Mouse (Mus musculus) embryo, embryonic 11.5 days (tissue): ENCODE data around the gene Cnp.
"Not testable (repeated sequence)": the region's sequence is repeated elsewhere in the genome, so short reads cannot be mapped to it uniquely, and the experiment has no call there.

Experiments used
- DNase-seq: peaks from one replicate; pipeline ENCODE4 v3.0.0-alpha.2; 2012; ENCODE audit warnings: low read depth, low spot score

Gene Cnp

DNA sequence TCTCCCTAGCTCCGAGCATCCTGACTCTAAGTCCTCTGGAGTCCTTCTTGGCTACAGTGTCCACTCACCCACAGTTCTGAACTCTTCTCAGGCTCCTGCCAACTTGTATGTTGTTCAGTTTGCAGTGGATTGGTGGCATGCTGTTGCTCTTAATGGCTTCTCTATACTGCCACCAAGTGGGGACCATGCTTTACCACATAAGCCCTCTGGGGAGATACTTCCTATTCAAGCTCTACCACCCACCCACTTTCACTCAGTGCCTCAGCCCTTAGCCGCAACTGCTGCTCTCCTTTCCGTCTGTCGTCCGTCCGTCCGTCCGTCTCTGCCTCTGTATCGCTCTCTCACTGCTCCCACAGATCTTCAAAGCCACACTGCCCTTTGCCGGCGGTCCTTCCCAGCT lies 19.1 kb upstream of the Cnp start:
- peak; percentile 51 for DNase-seq

DNA sequence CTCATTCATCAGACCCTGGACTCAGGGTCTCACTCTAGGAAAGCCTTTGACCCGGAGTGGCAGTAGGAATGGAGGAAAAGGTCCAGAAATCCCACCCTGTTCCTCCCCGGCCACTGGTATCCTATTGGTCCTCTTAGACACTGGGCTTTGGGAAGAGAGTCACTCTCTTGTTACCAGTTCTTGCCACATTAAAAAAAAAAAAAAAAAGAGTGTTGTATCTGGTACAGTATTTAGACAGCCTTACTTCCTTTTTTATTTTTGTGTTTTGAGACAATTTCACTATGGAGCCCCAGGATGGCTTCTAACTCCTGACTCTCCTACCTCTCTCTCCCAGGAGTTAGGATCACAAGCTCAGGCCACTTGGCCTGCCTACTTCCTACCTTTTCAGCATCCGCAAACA lies 17.1 kb upstream of the Cnp start:
- DNase-seq, result no peak

DNA sequence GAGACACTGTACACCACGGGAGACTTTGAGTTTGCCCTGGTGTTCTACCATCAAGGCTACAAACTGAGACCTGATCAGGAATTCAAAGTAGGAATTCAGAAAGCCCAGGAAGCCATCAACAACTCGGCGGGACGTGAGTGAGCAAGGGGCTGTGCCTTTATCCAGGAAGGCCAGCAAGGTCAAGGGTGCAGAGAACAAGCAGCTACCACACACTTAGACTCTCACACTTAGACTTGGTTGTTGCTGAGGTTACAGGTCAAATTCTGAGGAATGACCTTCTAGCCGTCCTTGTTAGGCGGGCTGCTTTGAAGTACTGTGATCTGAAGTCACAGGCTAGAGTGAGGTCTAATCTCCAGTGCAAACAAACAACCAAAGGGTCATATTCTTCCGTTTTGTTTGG lies 15.2 kb upstream of the Cnp start:
- DNase-seq, result no peak

DNA sequence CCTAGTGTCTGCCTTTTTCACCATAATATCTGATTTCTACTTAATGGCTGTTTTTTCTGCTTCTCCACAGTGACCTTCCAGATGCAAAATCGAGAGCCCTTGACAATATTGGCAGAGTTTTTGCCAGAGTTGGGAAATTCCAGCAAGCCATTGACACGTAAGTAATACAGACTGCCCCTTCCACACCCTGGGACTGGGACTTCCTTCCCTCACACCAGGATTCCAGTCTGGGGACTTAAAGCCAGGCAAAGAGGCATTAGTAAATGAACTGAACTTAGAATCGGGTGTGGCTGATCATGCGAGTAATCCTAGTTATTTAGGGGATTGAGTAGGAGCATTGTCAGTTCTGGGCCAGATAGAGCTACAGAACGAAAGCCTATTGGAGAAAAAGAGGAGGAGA lies 13.0 kb upstream of the Cnp start:
- no peak for DNase-seq

DNA sequence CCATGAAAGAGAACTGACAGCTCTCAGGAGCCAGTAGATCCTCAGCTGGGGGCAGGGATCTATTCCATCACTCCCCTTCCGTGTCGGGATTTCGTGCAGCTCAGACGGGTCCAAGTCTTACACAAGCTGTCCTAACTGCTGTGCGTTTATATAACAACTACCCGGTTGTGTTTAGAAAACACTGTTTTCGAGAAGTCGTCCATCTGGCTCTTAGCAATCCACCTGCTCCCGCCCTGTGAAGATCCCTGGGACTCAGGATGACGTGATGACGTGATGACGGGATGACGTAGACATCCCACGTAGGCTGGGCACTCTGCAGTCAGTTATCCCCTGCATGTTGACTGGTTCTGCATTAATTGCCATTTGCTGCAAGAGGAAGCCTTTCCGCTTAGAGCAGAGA lies 10.4 kb upstream of the Cnp start:
- DNase-seq, result no peak

DNA sequence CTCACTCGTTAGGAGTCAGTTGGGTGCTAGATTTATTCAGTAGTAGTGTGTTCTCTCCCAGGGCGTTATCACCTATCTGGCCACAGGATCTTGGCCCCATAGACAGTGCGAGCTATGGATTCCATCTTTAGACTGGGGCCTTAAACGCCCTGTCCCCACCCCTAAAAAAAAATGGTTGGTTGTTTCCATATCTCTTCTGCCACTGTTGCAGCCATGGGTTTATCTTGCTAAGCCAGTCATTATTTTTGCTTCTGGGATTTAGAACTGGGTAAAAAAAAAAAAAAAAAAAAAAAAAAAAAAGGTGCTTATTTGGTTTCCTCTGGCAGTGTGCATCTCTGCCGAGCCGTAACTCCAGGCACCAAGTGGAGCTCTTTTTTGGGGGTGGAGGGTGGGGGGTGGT lies 10.0 kb upstream of the Cnp start:
- no peak for DNase-seq

DNA sequence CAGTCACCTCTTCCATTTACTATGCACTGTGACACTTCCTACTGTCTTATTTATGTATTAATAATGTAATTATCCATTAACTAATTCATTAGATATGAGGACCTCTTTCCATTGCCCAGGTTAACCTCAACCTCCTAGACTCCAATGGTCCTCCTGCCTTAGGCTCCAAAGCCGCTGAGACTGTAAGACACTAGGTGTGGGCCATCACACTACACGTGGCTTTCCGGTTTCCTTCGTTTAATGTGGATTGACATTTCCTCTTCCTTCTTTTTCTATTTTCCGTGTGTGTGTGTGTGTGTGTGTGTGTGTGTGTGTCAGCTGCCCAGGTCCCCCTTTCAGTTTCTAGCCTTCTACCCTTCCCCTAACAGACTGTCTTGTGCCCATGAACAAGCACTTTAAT lies 7.5 kb upstream of the Cnp start:
- no peak for DNase-seq

DNA sequence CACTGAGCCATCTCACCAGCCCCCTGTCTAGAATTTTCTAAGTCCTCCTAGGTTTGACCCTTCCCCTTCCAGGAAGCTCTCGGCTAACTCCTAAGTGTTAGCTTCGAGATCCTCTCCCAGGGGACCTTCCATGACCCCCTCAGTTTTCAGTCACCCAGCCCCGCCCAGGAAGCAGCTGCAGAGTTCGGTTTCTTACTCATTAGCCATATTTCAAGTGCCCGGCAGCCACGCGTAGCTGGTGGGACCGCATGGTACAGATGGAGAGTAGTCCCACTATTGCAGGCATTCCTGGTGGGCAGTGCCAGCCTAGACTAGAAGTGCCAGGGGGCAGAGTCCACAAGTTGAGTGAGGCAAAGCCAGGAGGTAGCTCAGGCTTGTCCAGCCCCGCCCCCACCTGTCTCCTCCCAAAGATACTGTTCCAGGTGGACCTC lies 6.9 kb upstream of the Cnp start:
- DNase-seq, result no peak

DNA sequence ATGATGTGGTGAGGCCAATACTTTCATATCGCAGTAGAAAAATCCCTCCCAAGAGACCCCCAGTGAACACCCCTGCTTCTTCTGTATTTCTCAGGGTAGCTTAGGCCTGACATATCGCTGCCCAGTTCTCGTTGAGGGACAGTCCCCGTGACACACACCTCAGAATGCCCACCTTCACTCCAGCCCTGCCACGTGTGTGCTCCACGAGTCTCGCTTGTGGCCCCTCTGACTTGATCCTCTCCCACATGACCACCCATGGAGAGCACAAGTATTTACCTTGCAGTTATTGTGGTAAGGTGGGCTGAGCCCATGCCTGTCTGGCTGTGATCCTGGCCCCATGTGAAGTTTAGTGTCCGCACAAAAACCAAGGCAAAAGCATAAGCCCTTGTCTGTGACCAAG lies 6.0 kb upstream of the Cnp start:
- DNase-seq, result no peak

DNA sequence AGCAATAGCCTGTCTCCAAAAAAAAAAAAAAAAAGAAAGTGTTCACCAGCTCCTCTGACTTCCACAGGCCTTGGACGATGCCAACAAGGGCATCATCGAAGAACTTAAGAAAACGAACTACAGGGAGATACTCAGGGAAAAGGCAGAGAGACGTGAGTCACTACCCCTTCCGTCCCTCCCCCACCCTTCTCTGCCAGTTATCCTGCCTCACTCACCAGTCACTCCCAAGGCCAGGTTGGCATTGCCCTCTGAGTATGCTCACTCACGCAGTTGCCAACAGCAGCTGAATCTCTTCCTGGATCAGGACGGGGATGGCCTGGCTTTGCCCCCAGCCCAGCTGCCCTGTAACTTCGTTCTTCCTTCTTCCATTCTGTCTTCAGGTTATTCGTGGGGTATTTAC lies 4.9 kb upstream of the Cnp start:
- no peak for DNase-seq

DNA sequence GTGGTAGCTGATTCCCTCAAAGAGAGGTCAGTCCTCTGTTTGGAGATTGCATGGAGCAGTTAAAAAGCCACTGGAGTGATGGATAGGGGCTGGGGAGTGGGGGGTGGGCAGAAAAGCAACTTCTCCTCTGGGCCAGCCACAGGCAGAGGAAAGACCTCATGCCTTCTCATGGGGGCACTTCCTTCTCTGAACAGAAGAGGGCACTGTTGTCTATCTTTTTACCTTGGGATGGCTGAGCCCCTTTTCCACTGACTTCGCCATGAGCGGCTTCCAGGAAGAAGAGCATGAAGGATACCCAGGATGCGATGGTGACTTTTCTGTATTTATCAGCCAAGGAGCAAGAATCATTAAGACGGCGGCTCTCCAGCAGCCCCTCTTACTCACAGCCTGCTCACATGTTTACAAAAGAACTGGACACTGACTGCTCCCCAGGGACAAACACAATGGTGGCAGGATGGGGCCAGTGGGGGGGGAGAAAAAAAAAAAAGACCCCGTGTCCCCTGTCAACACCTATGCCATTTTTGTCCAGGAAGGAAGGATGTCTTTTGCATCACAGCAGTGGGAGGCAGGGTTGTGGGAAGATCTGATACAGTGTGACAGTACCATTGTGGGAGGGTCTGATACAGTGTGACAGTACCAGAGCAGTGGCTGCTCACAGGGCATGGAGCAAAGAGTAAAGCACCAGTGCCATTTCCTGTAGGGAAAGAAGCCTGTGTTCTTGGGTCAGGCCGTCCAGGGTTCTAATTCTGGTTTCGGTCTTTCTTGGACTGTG lies 4.1 kb upstream of the Cnp start:
- DNase-seq, result peak; percentile 75

DNA sequence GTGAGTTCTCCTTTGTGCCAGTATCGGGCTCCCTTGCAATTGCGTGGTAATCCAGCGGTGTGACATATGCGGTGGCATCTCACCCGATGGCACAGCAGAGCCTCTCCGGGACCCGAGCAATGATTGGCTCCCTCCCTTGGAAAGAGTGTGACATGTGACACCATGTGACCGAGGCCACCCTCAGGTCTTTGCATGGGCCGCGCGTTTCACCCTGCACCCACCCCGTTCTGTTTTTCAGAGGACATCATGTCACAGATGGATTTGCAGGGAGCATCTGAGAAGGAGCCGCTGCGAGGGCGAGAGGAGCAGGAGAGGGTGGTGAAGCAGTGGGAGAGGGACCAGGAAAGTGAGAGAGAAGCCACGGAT lies 3.5 kb upstream of the Cnp start:
- DNase-seq, result no peak

DNA sequence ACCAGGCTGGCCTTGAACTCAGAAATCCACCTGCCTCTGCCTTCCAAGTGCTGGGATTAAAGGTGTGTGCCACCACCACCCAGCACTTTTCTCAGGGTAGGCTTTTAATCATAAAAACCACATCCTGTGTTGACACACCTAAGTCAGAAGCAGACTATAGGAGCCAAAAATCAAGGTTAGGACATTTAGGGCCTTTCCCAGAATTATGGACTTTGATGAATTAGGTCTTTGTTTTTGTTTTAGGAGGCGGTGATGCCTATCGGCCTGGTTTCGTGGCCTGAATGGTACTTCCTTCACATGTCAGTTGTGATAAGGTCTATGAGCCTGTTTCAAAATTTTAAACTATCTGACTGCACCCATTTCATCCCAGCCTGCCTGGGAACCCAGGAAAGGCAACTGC lies 516 bp upstream of the Cnp start:
- no peak for DNase-seq

DNA sequence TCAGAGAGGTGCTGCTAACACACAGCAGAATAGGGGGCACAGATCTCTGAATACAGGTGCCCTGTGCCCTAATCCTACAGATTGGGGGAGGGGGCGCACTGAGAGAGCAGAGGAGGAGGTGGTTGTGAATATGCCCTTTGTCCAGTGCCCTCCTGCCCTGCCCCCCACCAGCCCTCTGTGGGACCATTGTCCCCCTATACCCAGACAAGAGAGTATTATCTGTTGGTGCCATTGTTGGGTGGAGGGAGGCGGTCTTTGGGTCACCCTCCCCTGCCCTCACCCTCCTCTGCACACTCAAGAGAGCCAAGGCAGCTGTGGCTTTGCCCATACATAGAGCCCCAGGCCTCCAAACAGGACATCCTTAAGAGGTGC lies 766 bp downstream of the Cnp start:
- no peak for DNase-seq

DNA sequence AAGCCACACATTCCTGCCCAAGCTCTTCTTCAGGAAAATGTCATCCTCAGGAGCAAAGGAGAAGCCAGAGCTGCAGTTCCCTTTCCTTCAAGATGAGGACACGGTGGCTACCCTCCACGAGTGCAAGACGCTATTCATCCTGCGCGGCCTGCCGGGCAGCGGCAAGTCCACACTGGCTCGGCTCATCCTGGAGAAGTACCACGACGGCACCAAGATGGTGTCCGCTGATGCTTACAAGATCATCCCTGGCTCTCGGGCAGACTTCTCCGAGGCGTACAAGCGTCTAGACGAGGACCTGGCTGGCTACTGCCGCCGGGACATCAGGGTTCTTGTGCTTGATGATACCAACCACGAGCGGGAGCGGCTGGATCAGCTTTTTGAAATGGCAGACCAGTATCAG lies 1.6 kb downstream of the Cnp start:
- DNase-seq, result no peak

DNA sequence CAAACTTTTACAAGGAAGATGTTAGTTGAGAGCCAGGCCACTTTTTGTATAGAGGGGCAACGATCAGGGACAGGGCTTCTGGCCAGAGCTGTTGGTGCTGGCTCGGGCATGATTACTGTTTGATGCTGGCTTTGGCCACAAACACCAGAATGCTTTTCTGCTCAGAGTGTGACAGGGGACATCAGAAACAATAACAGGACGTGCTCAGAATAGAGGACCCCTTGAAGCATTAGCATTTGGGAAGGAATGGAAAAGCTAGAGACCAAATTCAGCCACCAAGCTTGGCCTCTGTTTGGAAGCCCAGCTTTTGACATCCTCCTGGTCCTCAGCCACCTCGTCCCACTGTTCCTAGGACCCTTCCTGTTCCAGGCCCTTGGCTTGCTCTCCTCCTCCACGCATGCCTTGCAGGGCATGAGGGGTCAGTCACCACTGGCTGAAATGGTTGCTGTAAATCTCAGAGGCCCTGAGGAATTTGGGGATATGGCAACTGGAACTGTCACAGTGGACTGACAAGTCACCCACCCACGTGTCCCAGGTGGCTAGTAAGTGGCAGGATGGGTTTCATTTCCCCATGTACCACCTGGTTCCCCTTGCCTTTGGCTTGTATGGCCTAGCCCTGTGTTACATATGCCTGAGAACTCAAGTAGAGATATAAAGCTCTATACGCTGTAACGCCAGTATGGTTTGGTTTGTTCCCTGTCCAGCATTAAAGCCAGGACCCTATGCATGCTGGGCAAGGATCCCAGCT lies 3.3 kb downstream of the Cnp start:
- no peak for DNase-seq

DNA sequence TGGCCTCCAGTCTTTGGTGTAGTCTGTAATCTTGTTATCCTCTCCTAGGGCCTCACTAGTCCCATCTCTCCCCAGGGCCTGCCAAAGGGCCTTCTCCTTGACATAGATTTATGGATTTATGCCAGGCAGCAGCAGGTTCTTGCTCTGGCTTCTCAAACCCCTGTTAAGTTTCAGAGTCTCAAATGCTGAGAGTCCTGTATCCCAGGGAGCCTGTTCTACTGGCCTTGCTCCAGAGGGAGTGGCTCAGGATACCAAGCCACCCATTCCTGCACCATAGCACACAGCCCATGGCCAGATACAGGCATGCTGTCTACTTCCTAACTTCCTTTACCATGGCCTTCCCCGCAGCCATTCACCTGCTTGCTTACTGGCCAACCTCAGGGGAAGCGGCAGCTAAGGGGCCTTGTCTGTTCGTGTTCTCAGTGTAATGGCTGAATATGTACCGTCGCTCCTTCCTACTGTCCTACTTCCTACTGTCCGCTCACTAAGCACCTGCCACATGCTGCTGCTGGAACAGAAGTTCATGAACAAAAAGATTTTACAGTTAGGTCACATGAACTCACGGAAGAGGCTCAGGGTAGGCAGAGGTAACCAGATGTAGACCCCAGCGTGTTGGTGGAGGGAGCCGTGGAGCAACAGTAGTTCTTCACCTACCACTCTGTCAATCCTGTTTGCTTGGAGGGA lies 4.6 kb downstream of the Cnp start:
- no peak for DNase-seq

DNA sequence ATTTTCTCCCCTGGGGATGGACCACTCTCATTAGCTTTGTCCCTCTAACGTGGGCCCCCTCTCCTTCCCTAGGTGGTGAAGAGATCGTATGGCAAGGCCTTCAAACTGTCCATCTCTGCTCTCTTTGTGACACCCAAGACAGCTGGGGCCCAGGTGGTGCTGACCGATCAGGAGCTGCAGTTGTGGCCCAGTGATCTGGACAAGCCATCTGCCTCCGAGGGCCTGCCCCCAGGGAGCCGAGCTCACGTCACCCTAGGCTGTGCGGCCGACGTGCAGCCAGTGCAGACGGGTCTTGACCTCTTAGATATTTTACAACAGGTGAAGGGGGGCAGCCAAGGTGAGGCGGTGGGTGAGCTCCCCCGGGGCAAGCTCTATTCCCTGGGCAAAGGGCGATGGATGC lies 5.6 kb downstream of the Cnp start:
- no peak for DNase-seq

DNA sequence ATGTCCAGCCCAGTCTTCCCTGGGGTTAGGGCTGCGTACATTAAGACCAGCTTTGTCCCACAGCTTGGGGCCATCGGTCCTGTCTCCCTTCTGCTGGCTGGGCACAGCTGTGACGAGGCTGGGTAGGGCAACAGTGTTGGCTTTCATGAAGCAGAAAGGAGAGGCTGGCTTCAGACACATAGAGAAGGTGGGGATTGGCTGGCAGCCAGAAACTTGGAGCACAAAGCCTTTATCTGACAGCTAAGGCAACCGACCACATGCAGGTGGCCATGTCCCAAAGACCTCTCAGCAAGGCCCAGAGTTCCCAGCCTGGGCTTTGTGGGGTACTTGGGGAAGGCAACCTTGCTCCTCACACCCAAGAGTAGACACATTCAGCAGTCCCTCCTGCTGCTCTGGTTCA lies 7.1 kb downstream of the Cnp start:
- DNase-seq, result no peak

DNA sequence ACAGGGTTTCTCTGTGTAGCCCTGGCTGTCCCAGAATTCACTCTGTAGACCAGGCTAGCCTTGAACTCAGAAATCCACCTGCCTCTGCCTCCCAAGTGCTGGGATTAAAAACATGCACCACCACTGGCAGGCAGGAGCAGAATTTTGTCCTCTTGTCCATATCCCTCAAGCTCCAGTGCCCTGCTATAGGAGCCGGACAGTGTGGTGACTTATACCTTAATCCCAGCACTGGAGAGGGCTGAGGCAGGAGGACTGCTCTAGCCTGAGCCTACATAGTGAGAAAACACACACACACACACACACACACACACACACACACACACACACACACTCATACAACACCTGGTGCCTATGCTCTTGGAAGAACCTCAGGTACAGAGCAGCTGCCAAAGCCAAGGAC lies 7.7 kb downstream of the Cnp start:
- DNase-seq, result not testable (repeated sequence)

DNA sequence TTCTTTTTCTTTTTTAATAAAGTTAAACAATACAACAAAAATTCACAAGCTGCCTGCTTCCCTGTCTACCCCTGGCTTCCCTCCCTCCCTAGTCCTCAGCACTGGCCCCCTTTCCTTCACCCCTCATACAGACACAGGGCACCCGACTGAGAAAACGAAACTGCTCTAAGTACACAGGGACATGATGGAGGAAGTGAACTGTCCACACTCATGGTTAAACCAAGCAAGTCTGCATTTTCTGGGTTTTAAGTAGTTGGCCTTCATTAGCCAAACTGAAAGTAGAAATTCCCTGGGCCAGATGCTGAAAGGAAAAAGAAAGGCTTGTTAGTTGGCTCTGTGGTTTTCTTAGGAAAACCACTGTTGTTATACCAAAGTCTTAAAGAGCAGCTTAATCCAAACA lies 8.1 kb downstream of the Cnp start:
- DNase-seq, result no peak

DNA sequence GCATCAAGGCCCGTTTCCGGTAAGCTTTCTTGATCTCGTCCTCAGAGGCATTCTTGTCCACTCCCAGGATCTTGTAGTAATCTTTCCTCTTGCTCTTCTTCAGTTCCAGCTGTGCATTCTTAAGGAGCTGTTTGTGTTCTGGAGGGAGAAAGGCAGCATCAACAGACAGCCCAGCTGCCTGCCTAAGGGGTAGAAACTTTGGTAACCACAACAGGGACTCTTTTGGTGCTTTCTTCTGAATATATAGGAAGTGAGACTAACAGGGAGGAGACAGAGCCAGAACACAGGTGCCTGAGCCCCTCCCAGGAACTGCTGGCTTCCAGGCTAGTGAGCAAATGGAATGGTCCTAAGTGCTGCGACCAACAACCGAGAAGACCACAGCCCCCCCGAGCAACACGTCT lies 9.9 kb downstream of the Cnp start:
- no peak for DNase-seq

DNA sequence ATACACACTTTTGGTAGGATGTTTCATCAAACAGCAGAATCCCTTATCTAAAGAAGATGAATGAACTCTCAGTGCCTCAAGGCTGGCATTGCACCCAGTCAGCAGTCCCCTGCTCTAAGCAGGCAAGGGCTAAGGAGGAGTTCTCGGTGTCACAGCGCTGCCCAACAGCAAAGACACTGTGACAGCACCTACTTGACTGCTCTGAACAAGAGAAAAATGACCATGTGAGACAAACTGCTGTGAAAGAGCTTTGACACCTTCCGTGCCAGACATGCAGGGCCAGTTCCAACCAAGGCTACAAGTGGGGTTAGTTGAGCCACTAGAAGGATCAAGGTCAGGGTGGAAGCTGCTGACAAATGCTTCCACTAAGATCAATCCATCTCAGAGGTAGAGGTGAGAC lies 10.4 kb downstream of the Cnp start:
- no peak for DNase-seq
